Mouse (Mus musculus) lung, postnatal 10 days (tissue): ENCODE results near the gene Stac3.

Experiments
- DNase-seq: peaks from one replicate; pipeline ENCODE4 v3.0.0; 2021

Stac3 gene

DNA sequence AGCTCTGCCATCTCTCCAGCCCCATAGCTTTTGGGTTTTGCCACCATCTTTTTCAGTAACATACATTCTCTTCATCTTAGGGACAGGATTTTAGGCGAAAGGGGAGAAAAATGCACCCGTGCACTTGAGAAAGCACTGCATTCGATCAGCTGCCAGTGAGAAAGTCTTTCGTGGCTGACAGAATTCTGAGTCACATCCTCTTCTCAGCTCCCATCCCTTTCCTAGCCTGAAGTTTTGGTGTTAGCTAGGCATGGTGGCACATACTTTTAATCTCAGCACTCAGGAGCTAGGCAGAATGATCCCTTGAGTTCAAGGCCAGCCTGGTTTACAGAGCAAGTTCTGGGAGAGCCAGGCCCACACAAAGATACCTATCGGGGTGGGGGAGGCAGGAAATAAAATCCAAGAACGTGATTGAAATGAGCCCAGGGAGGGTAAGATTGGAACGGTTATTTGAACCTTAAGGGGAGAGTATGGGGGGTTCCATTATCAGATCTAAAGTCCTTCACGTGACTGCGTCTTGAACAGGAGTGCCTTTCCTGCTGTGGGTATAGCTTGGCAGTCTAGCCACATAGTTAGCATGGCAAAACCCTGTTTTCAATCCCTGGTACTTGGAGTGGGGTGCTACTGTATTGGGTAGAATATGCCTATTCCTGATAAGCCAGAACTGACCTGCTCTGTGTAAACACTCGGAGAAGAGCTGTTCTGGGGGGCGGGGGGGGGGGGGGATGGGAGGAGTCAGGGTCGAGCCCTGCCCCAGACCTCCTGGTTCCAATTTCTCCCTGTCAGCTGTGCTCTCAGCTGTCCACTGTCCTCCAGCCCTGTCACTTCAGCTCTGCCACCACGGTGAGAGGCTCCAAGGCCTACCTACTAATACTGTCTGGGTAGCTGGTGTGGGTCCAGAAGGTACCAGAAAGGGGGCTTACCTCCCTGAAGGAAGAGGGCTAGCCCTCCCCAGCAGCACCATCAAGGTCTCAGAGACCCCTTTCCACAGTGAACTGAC lies at the start of gene Stac3:
Gene Stac3, plus strand, starts transcription at position 793 of the 1,000 bp plus-strand sequence.
- DNase-seq = no peak

GRCm38 (mm10) chr10:127453701-127454100 lies 47.8 kb upstream of the Stac3 start:
- DNase-seq = no peak

DNA sequence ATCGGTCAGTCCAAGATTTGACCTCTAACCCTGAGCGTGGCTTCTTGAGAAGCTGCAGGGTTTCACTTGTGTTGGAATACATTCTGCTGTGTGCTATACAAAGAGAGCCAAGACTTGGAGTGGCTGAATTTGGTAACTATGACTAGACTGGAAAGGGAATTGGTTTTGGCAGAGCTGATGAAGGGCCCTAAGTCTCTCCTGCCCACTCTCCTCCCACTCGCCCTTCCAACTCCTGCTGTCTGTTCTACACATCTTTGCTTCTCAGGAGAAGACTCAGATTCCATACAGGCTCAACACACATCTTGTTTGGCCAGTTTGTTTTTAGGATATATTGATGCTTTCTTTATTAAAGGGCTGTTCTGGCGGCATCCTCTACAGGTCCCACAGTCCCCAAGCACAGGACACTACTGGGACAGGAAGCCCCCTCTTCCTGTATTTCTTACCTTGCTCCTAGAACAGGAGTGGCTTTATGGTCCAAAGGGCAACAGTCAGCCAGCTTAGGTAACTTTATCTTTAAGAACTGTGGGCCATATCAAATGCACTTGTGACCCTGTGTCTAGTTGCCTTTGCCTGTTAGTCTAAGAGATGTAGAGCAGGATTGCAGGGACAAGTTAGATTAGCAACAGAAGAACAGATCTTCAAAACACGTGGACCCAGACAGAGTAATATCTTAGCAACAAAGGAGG lies 38.9 kb upstream of the Stac3 start:
- DNase-seq = no peak

DNA sequence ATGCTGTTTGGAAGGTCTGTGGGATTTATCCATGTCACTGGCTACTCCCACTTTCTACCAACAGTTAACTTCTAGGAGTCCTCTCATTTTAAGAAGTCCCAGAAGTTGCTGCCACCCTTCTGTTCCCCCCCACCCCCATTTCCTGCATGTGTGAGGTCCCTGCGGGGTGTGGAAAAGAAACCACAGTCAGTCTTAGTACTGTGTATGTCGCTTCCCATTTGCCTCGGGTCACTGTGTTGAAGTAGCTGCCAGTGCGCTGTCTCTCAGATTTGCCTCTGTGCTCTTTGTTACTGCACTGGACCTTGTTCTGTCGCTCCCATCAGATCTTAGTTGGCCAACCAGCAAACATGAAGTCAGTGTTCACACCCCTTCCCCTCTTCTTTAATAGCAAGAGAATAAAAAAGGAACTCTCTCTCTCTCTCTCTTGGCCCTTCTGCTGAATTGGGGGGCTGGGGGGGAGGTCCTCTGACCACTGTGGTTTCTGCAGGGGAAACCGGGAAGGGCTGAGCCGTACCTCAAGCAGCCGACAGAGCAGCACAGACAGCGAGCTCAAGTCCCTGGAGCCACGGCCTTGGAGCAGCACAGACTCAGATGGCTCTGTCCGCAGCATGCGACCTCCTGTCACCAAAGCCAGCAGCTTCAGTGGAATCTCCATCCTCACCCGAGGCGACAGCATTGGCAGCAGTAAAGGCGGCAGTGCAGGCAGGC lies 30.1 kb upstream of the Stac3 start:
- peak; percentile 50 for DNase-seq

DNA sequence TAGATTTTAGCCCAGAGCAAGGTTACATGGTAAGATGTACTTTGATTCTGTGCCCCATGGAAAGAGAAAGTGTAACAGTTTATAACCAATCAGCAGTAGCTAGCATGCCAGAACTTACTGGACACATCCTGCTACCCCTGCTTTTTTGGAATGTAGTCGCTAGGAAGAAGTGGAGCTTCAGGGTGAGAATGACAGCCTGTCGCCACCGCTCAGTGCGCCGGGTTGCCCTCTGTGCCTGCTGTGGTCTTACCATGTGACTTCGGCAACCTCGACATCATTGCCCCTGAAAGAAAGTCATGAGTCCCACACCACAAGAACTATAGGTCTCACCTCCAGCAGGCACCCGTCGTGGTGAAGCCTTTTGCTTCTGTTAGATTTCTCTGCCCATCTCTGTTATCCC lies 28.8 kb upstream of the Stac3 start:
- no peak for DNase-seq

DNA sequence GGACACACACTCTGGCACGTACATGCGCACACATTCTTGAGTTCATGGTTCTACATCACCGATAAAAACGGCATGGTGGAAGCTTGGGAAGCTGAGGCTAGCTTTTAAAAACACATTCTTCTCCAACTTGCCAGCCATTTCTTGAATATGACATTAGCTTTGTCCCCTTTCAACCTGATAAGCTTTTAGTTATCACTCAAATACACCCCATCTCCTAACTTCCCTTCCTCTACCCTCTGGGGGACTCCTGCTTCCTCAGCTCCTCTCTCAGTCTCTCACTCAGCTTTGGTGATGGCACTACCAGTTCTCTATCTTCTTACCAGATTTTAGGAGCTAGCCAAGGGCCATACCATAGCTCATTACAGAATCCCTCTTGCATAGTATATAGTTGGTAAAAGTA lies 26.3 kb upstream of the Stac3 start:
- no peak for DNase-seq

GRCm38 (mm10) chr10:127476541-127476940 lies 24.9 kb upstream of the Stac3 start:
- DNase-seq = no peak

DNA sequence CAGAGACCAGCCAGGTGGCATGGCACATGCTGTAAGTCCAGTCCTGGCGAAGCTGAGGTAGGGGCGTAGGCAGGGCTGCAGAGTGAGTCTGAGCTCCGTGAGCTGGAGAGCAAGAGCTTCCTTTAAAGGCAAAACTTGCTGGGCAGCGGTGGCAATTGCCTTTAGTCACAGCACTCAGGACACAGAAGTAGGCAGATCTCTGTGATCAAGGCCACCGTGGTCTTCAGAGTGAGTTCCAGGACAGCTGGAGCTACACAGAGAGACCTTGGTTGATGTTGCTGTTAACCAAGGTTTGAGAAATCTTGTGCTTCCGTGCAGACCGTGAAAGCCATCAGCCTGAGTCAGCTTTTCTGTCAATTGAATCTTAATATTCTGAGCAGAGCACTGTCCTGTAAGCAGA lies 24.2 kb upstream of the Stac3 start:
- no peak for DNase-seq

DNA sequence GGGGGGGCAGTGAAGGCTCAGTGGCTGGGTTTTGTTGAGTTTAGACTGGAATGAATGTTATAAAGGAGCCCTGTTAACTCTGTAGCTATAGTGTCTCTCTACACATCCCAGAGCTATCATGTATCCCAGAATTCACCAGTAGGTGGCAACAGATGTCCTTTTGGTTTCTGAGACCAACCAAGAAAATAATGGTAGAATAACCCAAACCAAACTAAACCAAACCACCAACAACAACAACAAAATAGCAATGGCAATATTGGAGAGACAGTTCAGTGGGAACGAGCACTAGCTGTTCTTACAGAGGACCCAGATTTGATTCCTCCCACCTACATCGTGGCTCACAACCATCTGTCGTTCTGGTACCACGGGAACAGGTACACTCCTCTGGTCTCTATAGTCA lies 22.4 kb upstream of the Stac3 start:
- peak; percentile 57 for DNase-seq

- DNase-seq = peak; percentile 80
Observed at GRCm38 (mm10) chr10:127480833-127481813, 20.4 kb upstream of the Stac3 start.

DNA sequence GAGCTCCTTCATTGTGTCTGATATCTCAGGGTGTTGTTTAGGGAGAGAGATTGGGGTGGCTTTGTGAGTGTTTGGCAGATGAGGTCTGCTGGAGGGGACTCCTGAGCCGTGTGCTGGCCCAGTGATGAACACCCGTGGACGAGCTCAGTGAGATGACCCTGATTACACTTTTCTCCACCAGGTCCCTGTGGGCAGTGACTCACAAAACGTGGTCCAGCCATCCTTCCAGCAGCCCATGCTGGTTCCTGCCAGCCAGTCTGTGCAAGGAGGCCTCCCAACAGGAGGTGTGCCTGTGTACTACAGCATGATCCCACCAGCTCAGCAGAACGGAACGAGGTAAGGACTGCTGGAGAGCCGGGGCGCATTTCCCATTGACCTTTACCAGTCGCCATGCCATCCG lies 16.3 kb upstream of the Stac3 start:
- no peak for DNase-seq

DNA sequence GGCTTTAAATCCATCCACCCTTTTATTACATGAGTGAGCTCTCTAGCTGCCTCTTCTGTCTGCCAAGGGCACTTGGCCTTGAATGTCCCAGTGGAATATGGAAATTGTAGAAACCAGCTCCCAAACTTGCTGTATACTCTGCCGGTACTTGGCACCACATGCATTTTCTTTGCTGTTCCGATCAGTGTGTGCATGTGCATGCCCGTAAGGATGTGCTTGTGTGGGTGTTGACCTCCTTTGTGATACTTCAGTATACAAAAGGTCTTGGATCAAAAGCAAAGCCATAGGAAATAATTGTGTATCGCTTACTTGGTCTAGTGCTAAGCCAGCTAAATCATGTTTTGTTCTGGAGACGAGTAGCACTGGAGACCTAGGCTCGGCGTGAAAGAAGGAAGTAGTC lies 12.6 kb upstream of the Stac3 start:
- no peak for DNase-seq

DNA sequence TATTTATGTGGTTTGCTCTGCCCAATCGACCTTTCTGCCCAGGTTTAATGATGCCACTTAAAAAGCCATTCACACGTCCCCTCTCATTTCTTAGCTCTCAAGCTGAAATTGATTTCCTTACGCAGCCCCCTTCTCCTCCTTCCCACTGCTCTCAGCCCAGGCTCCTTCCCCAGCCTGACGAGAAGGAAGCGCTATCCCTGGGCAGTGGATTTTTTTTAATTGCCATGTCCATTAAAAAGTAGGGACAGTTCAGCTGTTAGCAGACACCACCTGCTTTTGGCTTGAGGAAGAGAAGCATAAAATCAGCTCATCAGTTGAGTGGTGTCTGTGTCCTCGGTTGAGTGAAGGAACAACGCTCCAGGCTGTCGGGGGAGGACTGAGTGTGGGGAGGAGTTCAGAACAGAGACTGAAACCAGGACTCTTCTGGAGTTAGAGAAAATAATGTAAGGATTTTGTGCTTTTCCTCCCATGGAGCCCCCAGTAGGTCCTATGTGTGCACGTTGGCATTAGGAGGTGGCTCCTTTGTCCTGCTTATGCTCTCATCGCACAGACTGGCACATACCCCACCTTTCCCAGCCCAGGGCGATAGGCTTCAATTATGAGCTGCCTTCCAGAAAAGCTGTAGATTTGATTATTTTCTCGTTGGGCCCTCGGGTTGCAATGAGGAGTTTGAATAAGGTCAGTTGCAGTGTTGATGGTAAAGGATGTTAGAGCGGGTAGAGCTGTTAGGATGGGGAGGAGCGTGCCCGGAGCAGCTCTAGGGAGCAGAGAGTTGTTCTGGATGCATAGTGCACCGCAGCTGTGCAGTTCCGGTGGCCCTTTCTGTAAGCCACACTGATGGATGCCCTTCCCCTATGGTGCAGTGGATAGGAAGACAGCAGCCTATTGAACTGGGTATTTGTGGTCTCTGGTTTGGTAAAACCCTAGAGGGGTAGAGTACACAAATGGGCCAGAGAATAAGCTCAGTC lies 11.0 kb upstream of the Stac3 start:
- no peak for DNase-seq

GRCm38 (mm10) chr10:127491128-127491512 lies 10.4 kb upstream of the Stac3 start:
- DNase-seq = no peak

DNA sequence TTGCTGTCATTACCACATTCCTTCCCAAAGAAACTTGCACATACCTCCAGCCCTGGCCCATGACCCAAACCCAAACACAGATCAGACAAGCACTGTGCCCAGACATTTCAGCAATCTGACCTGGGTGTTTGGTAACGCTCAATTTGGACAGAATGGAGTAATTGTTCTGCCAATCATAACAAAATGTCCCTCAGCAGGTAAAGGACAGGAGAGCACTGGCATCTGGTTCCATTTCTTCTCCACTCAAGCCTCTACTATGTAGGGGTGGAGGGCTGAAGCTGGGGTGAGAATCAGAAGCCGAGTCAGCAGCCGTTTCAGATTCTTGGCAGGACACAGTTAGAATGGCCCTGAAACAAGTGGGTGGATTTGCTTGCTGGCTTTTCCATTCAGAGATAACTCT lies 9.4 kb upstream of the Stac3 start:
- no peak for DNase-seq

GRCm38 (mm10) chr10:127496156-127496555 lies 5.3 kb upstream of the Stac3 start:
- DNase-seq = no peak

DNA sequence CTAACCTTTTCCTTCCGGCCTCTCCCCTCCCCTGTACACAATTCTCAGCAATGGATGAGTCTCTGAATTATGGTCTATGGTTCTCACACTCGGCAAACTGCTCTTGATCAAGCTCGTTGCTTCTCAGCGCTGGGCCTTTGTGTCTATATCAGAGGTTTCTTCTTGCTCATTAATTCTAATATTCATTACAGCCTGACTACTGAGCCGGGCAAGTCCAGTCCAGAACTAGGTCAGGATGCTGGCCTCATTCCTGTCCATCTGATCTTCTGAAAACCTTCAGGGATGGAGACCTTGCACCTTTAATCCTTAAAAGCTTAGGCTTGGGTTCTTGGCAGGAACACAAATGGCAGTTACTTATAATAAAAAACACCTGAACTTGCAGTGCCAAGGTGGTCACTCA lies 2.0 kb upstream of the Stac3 start:
- no peak for DNase-seq

DNA sequence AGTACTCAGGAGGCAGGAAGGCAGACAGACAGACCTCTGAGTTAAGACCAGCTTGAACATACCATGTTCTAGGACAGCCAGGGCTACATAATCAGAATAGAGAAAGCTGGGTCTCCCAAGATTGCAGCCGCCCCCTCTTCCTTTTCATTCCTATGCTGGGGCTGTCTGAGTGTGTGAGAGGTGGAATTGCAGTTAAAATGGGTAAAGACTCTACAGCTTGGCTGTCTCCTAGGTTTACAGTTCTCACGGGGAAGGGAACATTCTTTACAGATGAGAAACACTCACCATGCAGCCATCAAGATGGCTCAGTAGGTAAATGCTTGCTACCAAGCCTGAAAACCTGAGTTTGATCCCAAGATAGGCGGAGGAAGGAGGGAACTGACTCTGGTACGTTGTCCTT lies 1.4 kb upstream of the Stac3 start:
- DNase-seq = no peak

- DNase-seq = peak; percentile 85
Observed at GRCm38 (mm10) chr10:127508239-127508638, 6.8 kb downstream of the Stac3 start.

- peak; percentile 93 for DNase-seq
Observed at GRCm38 (mm10) chr10:127509051-127509836, 7.8 kb downstream of the Stac3 start.
